Mouse (Mus musculus) olfactory bulb, adult 2 months (tissue): ENCODE data around the gene Map1a. TPM values are rescaled to one million over a fixed set of nuclear protein-coding genes. Genes with fewer than 3 reads are reported as not detected.

Source experiments
- H3K27ac ChIP-seq: fragments of 200-500 bp; 2 replicates; pipeline ENCODE4 v1.5.1; 2012; ENCODE audit warnings: low read depth, low read length; ENCODE audit not compliant: insufficient read depth
- H3K4me1 ChIP-seq: fragments of 200-500 bp; 2 replicates; pipeline ENCODE4 v1.6.1; 2012; ENCODE audit warnings: low read length; ENCODE audit not compliant: control insufficient read depth, insufficient read depth
- H3K4me3 ChIP-seq: fragments of 200-500 bp; 2 replicates; pipeline ENCODE4 v1.5.1; 2012; ENCODE audit warnings: mild to moderate bottlenecking, low read depth, low read length, moderate library complexity; ENCODE audit not compliant: insufficient read depth
- CTCF ChIP-seq: fragments of 200-500 bp; IDR thresholded peaks from 2 replicates; pipeline ENCODE4 v1.5.1; 2012; ENCODE audit warnings: low read depth, mild to moderate bottlenecking, low read length, moderate library complexity; ENCODE audit not compliant: insufficient read depth
- POLR2A ChIP-seq: fragments of 200-500 bp; IDR thresholded peaks from 2 replicates; pipeline ENCODE4 v1.6.1; 2012; ENCODE audit warnings: mild to moderate bottlenecking, low read depth, low read length, moderate library complexity; ENCODE audit not compliant: insufficient read depth
- WGBS: fragments of 180-500 bp; shearing (Covaris S2); methylation state at CpG from one replicate; pipeline ENCODE4 v1.1.7; 2018; 5-methylcytosine and 5-hydroxymethylcytosine counted together
- polyA plus RNA-seq: library from polyadenylated mRNA; stranded (reverse); fragments of >200 nt; gene quantifications from 2 replicates; pipeline ENCODE4 v1.2.4, GENCODE M21; 2012; ENCODE audit warnings: low replicate concordance; ENCODE audit not compliant: missing spikeins, insufficient read depth, insufficient read length

Map1a gene
- polyA plus RNA-seq, result 93.5 and 210 TPM in 2 replicates

GRCm38 (mm10) chr2:121288901-121289729 lies at the start of gene Map1a:
Gene Map1a (plus strand): TSS chr2:121289600.
- Histone ChIP-seq H3K4me1 (peaks cover 14% of the 10 kb centered on the region), H3K4me3 (peak within 1 kb of the TSS; percentile 88), H3K27ac (peak within 1 kb of the TSS; percentile 100)
- TF ChIP-seq POLR2A (peak; percentile 82), CTCF (no peak)
- under 1% methylated on average over 48 of the region's 48 CpGs for WGBS

- no peak overlapping the region for H3K27ac ChIP-seq
- 73% methylated on average over 5 of the region's 5 CpGs for WGBS
These were observed 45.3 kb upstream of the Map1a start for GRCm38 (mm10) chr2:121244099-121244498.

GRCm38 (mm10) chr2:121249758-121250157 lies 39.6 kb upstream of the Map1a start:
- no peaks in the 10 kb centered on the region for H3K4me1 ChIP-seq
- 68% methylated on average over 2 of the region's 2 CpGs for WGBS
- TF ChIP-seq POLR2A (no peak), CTCF (no peak)
- no peak overlapping the region for H3K27ac ChIP-seq
- no peak overlapping the region for H3K4me3 ChIP-seq

More at GRCm38 (mm10) chr2:121244099-121244498, 45.3 kb upstream of the Map1a start:
- H3K4me1 ChIP-seq, result no peaks in the 10 kb centered on the region
- no peak for TF ChIP-seq CTCF
- TF ChIP-seq POLR2A, result no peak
- H3K4me3 ChIP-seq, result no peak overlapping the region

- Histone ChIP-seq H3K27ac (no peak overlapping the region; the same call in 1 of the 2 replicates), H3K4me3 (no peak overlapping the region; the same call in 1 of the 2 replicates), H3K4me1 (0 out of 2 replicates have a peak, but pooled peaks cover 2% of the 10 kb centered on the region)
- 43% methylated on average over 8 of the region's 8 CpGs for WGBS
- TF ChIP-seq CTCF, result no peak
- no peak for TF ChIP-seq POLR2A
These were observed 21.0 kb upstream of the Map1a start for GRCm38 (mm10) chr2:121268446-121268845.

- 1% methylated on average over 34 of the region's 35 CpGs for WGBS
- TF ChIP-seq CTCF (no peak), POLR2A (no peak)
- Histone ChIP-seq H3K4me3 (peak overlapping the region; percentile 77), H3K4me1 (0 out of 2 replicates have a peak, but pooled peaks cover 2% of the 10 kb centered on the region), H3K27ac (peak overlapping the region; percentile 90)
These were observed 18.7 kb upstream of the Map1a start for GRCm38 (mm10) chr2:121270521-121271235.

- Histone ChIP-seq H3K4me3 (peak within 1 kb of the TSS; percentile 77), H3K27ac (peak within 1 kb of the TSS; percentile 94), H3K4me1 (0 out of 2 replicates have a peak, but pooled peaks cover 2% of the 10 kb centered on the region)
- under 1% methylated on average over 37 of the region's 37 CpGs for WGBS
- TF ChIP-seq CTCF, result no peak
- peak; percentile 53; the same call in 1 of the 2 replicates for TF ChIP-seq POLR2A
These were observed 18.0 kb upstream of the Map1a start, which contains the start of gene Trp53bp1 for GRCm38 (mm10) chr2:121271236-121271927. Gene Trp53bp1 (minus strand): TSS chr2:121271407.

- 5% methylated on average over 4 of the region's 4 CpGs for WGBS
These were observed 17.4 kb upstream of the Map1a start for GRCm38 (mm10) chr2:121271928-121272516.

GRCm38 (mm10) chr2:121287850-121288249 lies 1.6 kb upstream of the Map1a start:
- Histone ChIP-seq H3K27ac (peak overlapping the region; percentile 100), H3K4me1 (peaks cover 10% of the 10 kb centered on the region), H3K4me3 (no peak overlapping the region)
- 23% methylated on average over 2 of the region's 2 CpGs for WGBS
- TF ChIP-seq POLR2A (no peak), CTCF (no peak)

More at GRCm38 (mm10) chr2:121271928-121272516, 17.4 kb upstream of the Map1a start:
- TF ChIP-seq POLR2A (no peak), CTCF (no peak)
- no peak overlapping the region for H3K4me3 ChIP-seq
- peak overlapping the region; percentile 94 for H3K27ac ChIP-seq
- 0 out of 2 replicates have a peak, but pooled peaks cover 2% of the 10 kb centered on the region for H3K4me1 ChIP-seq
